Mouse (Mus musculus) lung, embryonic 16.5 days (tissue): Measurements from ENCODE around the gene Cep63. TPM values are rescaled to one million over a fixed set of nuclear protein-coding genes. Genes with fewer than 3 reads are reported as not detected.

Experiments
- ATAC-seq: fragments of 200-750 bp; cut with Nextera tagmentation; 2 replicates; pipeline ENCODE4 v1.8.0; 2017; ENCODE audit warnings: low read depth, mild to moderate bottlenecking, moderate library complexity
- H3K27ac ChIP-seq: fragments of 300-500 bp; sonication (generic); 2 replicates; pipeline ENCODE4 v1.5.1; 2014; ENCODE audit warnings: mild to moderate bottlenecking, control low read depth, low read length
- H3K27me3 ChIP-seq: fragments of 300-500 bp; sonication (generic); 2 replicates; pipeline ENCODE4 v1.6.1; 2014; ENCODE audit warnings: low read depth, low read length, mixed read lengths; ENCODE audit not compliant: control insufficient read depth, insufficient read depth
- H3K36me3 ChIP-seq: fragments of 300-500 bp; sonication (generic); 2 replicates; pipeline ENCODE4 v1.6.1; 2014; ENCODE audit warnings: low read length; ENCODE audit not compliant: control insufficient read depth, insufficient read depth
- H3K4me1 ChIP-seq: fragments of 300-500 bp; sonication (generic); replicated peaks from 2 replicates; pipeline ENCODE4 v1.6.1; 2014; ENCODE audit warnings: low read length, mixed read lengths; ENCODE audit not compliant: control insufficient read depth, insufficient read depth
- H3K4me2 ChIP-seq: fragments of 300-500 bp; sonication (generic); 2 replicates; pipeline ENCODE4 v1.6.1; 2014; ENCODE audit warnings: low read depth, low read length, control low read depth
- H3K4me3 ChIP-seq: fragments of 300-500 bp; sonication (generic); 2 replicates; pipeline ENCODE4 v1.5.1; 2014; ENCODE audit warnings: mild to moderate bottlenecking, low read length, control low read depth
- H3K9ac ChIP-seq: fragments of 300-500 bp; sonication (generic); 2 replicates; pipeline ENCODE4 v1.6.1; 2014; ENCODE audit warnings: low read length, control low read depth
- H3K9me3 ChIP-seq: fragments of 300-500 bp; sonication (generic); 2 replicates; pipeline ENCODE4 v1.6.1; 2016; ENCODE audit warnings: low read length; ENCODE audit not compliant: control insufficient read depth
- WGBS: fragments of 180-500 bp; shearing (Covaris S2); extraction: QIAGEN DNeasy Blood & Tissue Kit; methylation state at CpG from one replicate; pipeline ENCODE4 v1.1.7; 2014; 5-methylcytosine and 5-hydroxymethylcytosine counted together
- polyA plus RNA-seq: library from polyadenylated mRNA; unstranded; fragments of >200 nt; fragmentation: Nextera tagmentation; extraction: Ambion mirVana; gene quantifications from 2 replicates; pipeline ENCODE4 v1.2.1, GENCODE M21; 2015

Cep63 gene
- polyA plus RNA-seq, 1 experiment from 2014 or later: 58.8 TPM

- peak; percentile 76 for ATAC-seq
- H3K4me3 ChIP-seq: no peak overlapping the region
- H3K36me3 ChIP-seq: no peaks in the 10 kb centered on the region
- no peaks in the 10 kb centered on the region for H3K27me3 ChIP-seq
- H3K27ac ChIP-seq: no peak overlapping the region
- H3K9me3 ChIP-seq: no peaks in the 10 kb centered on the region; the same call in 1 of the 2 replicates
- H3K9ac ChIP-seq: no peak overlapping the region
- H3K4me1 ChIP-seq: peaks cover 21% of the 10 kb centered on the region
- WGBS: 28% methylated on average over 17 of the region's 17 CpGs
- peak overlapping the region; percentile 23; the same call in 1 of the 2 replicates for H3K4me2 ChIP-seq
Observed at GRCm38 (mm10) chr9:102649917-102650527, 23.7 kb upstream of the Cep63 start.

- ATAC-seq: no peak
- H3K4me3 ChIP-seq: no peak overlapping the region
- no peak overlapping the region for H3K27ac ChIP-seq
Observed at GRCm38 (mm10) chr9:102647010-102647409, 20.7 kb upstream of the Cep63 start.

GRCm38 (mm10) chr9:102645119-102645695 lies 18.9 kb upstream of the Cep63 start:
- H3K36me3 ChIP-seq: no peaks in the 10 kb centered on the region
- no peak overlapping the region for H3K9ac ChIP-seq
- H3K4me3 ChIP-seq: no peak overlapping the region
- peak overlapping the region; percentile 95 for H3K27ac ChIP-seq
- no peak for ATAC-seq
- H3K9me3 ChIP-seq: no peaks in the 10 kb centered on the region
- no peak overlapping the region for H3K4me2 ChIP-seq
- 72% methylated on average over 3 of the region's 3 CpGs for WGBS
- H3K4me1 ChIP-seq: peaks cover 37% of the 10 kb centered on the region
- H3K27me3 ChIP-seq: no peaks in the 10 kb centered on the region

More at GRCm38 (mm10) chr9:102647010-102647409, 20.7 kb upstream of the Cep63 start:
- 71% methylated on average over 6 of the region's 6 CpGs for WGBS
- H3K9me3 ChIP-seq: no peaks in the 10 kb centered on the region
- peaks cover 47% of the 10 kb centered on the region for H3K4me1 ChIP-seq
- no peaks in the 10 kb centered on the region for H3K27me3 ChIP-seq
- no peak overlapping the region for H3K4me2 ChIP-seq
- no peak overlapping the region for H3K9ac ChIP-seq
- H3K36me3 ChIP-seq: no peaks in the 10 kb centered on the region

GRCm38 (mm10) chr9:102643486-102644101 lies 17.3 kb upstream of the Cep63 start:
- peak overlapping the region; percentile 95 for H3K27ac ChIP-seq
- H3K4me3 ChIP-seq: peak overlapping the region; percentile 12; the same call in 1 of the 2 replicates
- WGBS: 4% methylated on average over 10 of the region's 10 CpGs
- peak; percentile 93 for ATAC-seq
- no peaks in the 10 kb centered on the region for H3K36me3 ChIP-seq
- H3K27me3 ChIP-seq: no peaks in the 10 kb centered on the region
- no peaks in the 10 kb centered on the region for H3K9me3 ChIP-seq
- peak overlapping the region; percentile 51 for H3K4me2 ChIP-seq
- peak overlapping the region; percentile 2; the same call in 1 of the 2 replicates for H3K9ac ChIP-seq
- H3K4me1 ChIP-seq: peaks cover 44% of the 10 kb centered on the region

GRCm38 (mm10) chr9:102643071-102643485 lies 16.7 kb upstream of the Cep63 start:
- peaks cover 45% of the 10 kb centered on the region for H3K4me1 ChIP-seq
- ATAC-seq: peak; percentile 52

GRCm38 (mm10) chr9:102641531-102641930 lies 15.2 kb upstream of the Cep63 start:
- no peak overlapping the region for H3K9ac ChIP-seq
- no peak for ATAC-seq
- 53% methylated on average over 6 of the region's 6 CpGs for WGBS
- no peak overlapping the region for H3K4me2 ChIP-seq
- no peaks in the 10 kb centered on the region for H3K27me3 ChIP-seq
- no peaks in the 10 kb centered on the region for H3K36me3 ChIP-seq
- peaks cover 59% of the 10 kb centered on the region for H3K4me1 ChIP-seq
- H3K27ac ChIP-seq: 0 out of 2 replicates have a peak overlapping the region, but pooled peaks have one; percentile 11
- H3K9me3 ChIP-seq: no peaks in the 10 kb centered on the region
- H3K4me3 ChIP-seq: no peak overlapping the region

More at GRCm38 (mm10) chr9:102643071-102643485, 16.7 kb upstream of the Cep63 start:
- Histone ChIP-seq H3K27ac (peak overlapping the region; percentile 95), H3K9me3 (no peaks in the 10 kb centered on the region), H3K36me3 (no peaks in the 10 kb centered on the region), H3K4me2 (peak overlapping the region; percentile 51), H3K9ac (peak overlapping the region; percentile 2), H3K27me3 (no peaks in the 10 kb centered on the region), H3K4me3 (no peak overlapping the region)
- WGBS: 12% methylated on average over 8 of the region's 8 CpGs

- Histone ChIP-seq H3K27me3 (no peaks in the 10 kb centered on the region), H3K27ac (peak overlapping the region; percentile 78), H3K4me1 (peaks cover 49% of the 10 kb centered on the region), H3K4me2 (no peak overlapping the region), H3K4me3 (no peak overlapping the region), H3K9me3 (no peaks in the 10 kb centered on the region), H3K36me3 (no peaks in the 10 kb centered on the region), H3K9ac (no peak overlapping the region)
- ATAC-seq: no peak
- 50% methylated on average over 8 of the region's 8 CpGs for WGBS
Observed at GRCm38 (mm10) chr9:102639510-102639909, 13.2 kb upstream of the Cep63 start.

- Histone ChIP-seq H3K9ac (peak overlapping the region; percentile 36; the same call in 1 of the 2 replicates), H3K36me3 (no peaks in the 10 kb centered on the region), H3K4me1 (peaks cover 46% of the 10 kb centered on the region), H3K9me3 (no peaks in the 10 kb centered on the region), H3K4me3 (no peak overlapping the region), H3K27ac (peak overlapping the region; percentile 78), H3K27me3 (no peaks in the 10 kb centered on the region), H3K4me2 (no peak overlapping the region)
- ATAC-seq: no peak
- 28% methylated on average over 7 of the region's 7 CpGs for WGBS
Observed at GRCm38 (mm10) chr9:102638963-102639362, 12.6 kb upstream of the Cep63 start.

GRCm38 (mm10) chr9:102637115-102637514 lies 10.8 kb upstream of the Cep63 start:
- WGBS: 19% methylated on average over 4 of the region's 4 CpGs
- H3K4me1 ChIP-seq: peaks cover 35% of the 10 kb centered on the region
- H3K36me3 ChIP-seq: no peaks in the 10 kb centered on the region
- peak overlapping the region; percentile 20 for H3K27ac ChIP-seq
- no peaks in the 10 kb centered on the region for H3K9me3 ChIP-seq
- 0 out of 2 replicates have a peak overlapping the region, but pooled peaks have one; percentile 15 for H3K9ac ChIP-seq
- no peaks in the 10 kb centered on the region for H3K27me3 ChIP-seq
- H3K4me3 ChIP-seq: no peak overlapping the region
- no peak overlapping the region for H3K4me2 ChIP-seq
- ATAC-seq: peak; percentile 32
